7 mouse cellular contexts compared by ENCODE assay signal in the genomic region with DNA sequence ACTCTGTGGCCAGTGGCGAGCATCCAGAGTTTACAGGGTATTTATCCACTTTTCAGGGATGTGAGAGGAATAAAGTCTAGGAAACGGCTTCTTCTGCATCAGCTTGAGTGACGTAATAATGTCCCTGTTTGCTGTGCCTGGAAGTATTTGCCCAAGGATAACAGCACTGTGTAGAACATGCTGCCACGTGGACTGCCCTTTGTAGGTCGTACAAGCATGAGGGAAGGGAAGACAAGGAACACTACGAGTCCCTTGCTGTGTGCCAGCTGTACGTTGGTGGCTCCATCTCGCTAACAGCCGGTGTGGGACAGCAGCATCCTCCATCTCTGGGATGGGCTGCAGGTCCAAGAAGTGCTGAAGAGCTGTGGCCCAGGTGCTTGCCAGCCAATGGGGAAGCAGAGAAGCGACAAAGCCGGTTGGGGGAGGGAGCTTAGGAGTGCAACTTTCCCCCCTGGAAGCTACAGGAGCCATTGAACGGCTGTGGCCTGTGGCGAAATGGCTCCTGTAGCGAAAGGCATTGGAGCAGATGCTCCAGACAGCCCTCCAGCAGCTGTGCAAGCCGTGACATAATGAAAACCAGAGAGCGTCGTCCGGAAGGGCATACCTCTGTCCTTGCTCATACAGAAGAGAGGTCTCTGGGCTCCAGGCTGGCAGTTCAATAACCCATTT.
A peak's percentile ranks its signal among the peaks of the same experiment; 100 is the strongest.
DNase-seq lines count a peak whose midpoint lies in the region; ATAC-seq and TF ChIP-seq lines count a peak whose summit lies in the region.

No protein-coding gene starts in this region.

- peak overlapping the region; percentile 49 for H3K4me2 ChIP-seq in forebrain, embryonic 12.5 days
- H3K4me2 ChIP-seq in liver, embryonic 14.5 days (ENCODE audit: low read depth), result peak overlapping the region; percentile 40; the same call in 1 of the 2 replicates
- peak overlapping the region; percentile 46 for H3K4me2 ChIP-seq in stomach, embryonic 15.5 days

- no peaks in the 10 kb centered on the region for H3K27me3 ChIP-seq in ES-Bruce4 (ENCODE audit: control insufficient read depth, insufficient read depth, low read length, poor library complexity, severe bottlenecking)
- H3K27me3 ChIP-seq in forebrain, embryonic 12.5 days, result 0 out of 2 replicates have a peak, but pooled peaks cover 17% of the 10 kb centered on the region
- H3K27me3 ChIP-seq in liver, embryonic 14.5 days (ENCODE audit: control insufficient read depth, insufficient read depth, low read length), result no peaks in the 10 kb centered on the region
- no peaks in the 10 kb centered on the region for H3K27me3 ChIP-seq in stomach, embryonic 15.5 days (replicated peaks)

- H3K9me3 ChIP-seq in ES-Bruce4 (replicated peaks; ENCODE audit: control insufficient read depth, insufficient read depth, low read length, poor library complexity, severe bottlenecking), result no peaks in the 10 kb centered on the region
- H3K9me3 ChIP-seq in forebrain, embryonic 12.5 days, result no peaks in the 10 kb centered on the region
- H3K9me3 ChIP-seq in liver, embryonic 14.5 days (ENCODE audit: control insufficient read depth, low read length), result no peaks in the 10 kb centered on the region
- no peaks in the 10 kb centered on the region for H3K9me3 ChIP-seq in stomach, embryonic 15.5 days

- no peaks in the 10 kb centered on the region for H3K36me3 ChIP-seq in ES-Bruce4 (ENCODE audit: control insufficient read depth, insufficient read depth, low read length, poor library complexity, severe bottlenecking)
- H3K36me3 ChIP-seq in forebrain, embryonic 12.5 days (replicated peaks), result no peaks in the 10 kb centered on the region
- H3K36me3 ChIP-seq in liver, embryonic 14.5 days (replicated peaks; ENCODE audit: control insufficient read depth, insufficient read depth, low read depth), result no peaks in the 10 kb centered on the region
- no peaks in the 10 kb centered on the region for H3K36me3 ChIP-seq in stomach, embryonic 15.5 days

- peak; percentile 83 for DNase-seq in 3T3-L1 (ENCODE audit: low read depth, low spot score)
- no peak for DNase-seq in liver, embryonic 14.5 days (ENCODE audit: low read depth in 3 of 3, low spot score in 3 of 3)
- DNase-seq in thymus, postnatal 0 days (ENCODE audit: low spot score), result no peak
- DNase-seq in kidney, postnatal 36 days, result no peak

- H3K27ac ChIP-seq in ES-Bruce4 (ENCODE audit: insufficient read depth, low read length), result no peak overlapping the region; the same call in 1 of the 2 replicates
- H3K27ac ChIP-seq in forebrain, embryonic 12.5 days, result no peak overlapping the region
- no peak overlapping the region for H3K27ac ChIP-seq in liver, embryonic 14.5 days
- no peak overlapping the region for H3K27ac ChIP-seq in stomach, embryonic 15.5 days

- H3K4me3 ChIP-seq in ES-Bruce4 (ENCODE audit: low read depth, low read length), result no peak overlapping the region
- no peak overlapping the region; the same call in 1 of the 2 replicates for H3K4me3 ChIP-seq in forebrain, embryonic 12.5 days (replicated peaks)
- no peak overlapping the region for H3K4me3 ChIP-seq in liver, embryonic 14.5 days (ENCODE audit: insufficient read depth in 1 of 2, low read depth in 2 of 2, low read length in 2 of 2)
- H3K4me3 ChIP-seq in stomach, embryonic 15.5 days (replicated peaks), result 0 out of 2 replicates have a peak overlapping the region, but pooled peaks have one; percentile 13

- WGBS in forebrain, embryonic 12.5 days, result 50% methylated on average over 18 of the region's 18 CpGs
- WGBS in liver, embryonic 14.5 days (ENCODE audit: insufficient replicate concordance), result 58% methylated on average over 18 of the region's 18 CpGs
- 50% methylated on average over 18 of the region's 18 CpGs for WGBS in stomach, embryonic 15.5 days

- peaks cover 13% of the 10 kb centered on the region for H3K4me1 ChIP-seq in ES-Bruce4 (ENCODE audit: control insufficient read depth, insufficient read depth, low read length)
- H3K4me1 ChIP-seq in forebrain, embryonic 12.5 days, result peaks cover 9% of the 10 kb centered on the region; the same call in 1 of the 2 replicates
- H3K4me1 ChIP-seq in liver, embryonic 14.5 days (replicated peaks; ENCODE audit: control insufficient read depth in 2 of 2, insufficient read depth in 2 of 2, low read length in 1 of 2), result peaks cover 0 to 6% of the 10 kb centered on the region in 2 experiments; a peak in 2 of 4 replicates
- H3K4me1 ChIP-seq in stomach, embryonic 15.5 days, result peaks cover 13% of the 10 kb centered on the region; the same call in 1 of the 2 replicates

- 0 out of 2 replicates have a peak, but pooled peaks have one; percentile 56 for TF ChIP-seq EP300 in ES-Bruce4 (IDR thresholded peaks at IDR 0.05; ENCODE audit: insufficient read depth, low read depth, low read length)
- TF ChIP-seq EP300 in liver, embryonic 14.5 days (IDR thresholded peaks at IDR 0.05; ENCODE audit: low read depth), result no peak

- no peak for TF ChIP-seq CTCF in ES-Bruce4 (IDR thresholded peaks at IDR 0.05; ENCODE audit: low read depth, low read length)
- no peak for TF ChIP-seq CTCF in liver, embryonic 14.5 days (IDR thresholded peaks at IDR 0.05; ENCODE audit: low read depth)

- peak overlapping the region; percentile 7; the same call in 1 of the 2 replicates for H3K9ac ChIP-seq in ES-Bruce4 (ENCODE audit: low read depth, poor library complexity, severe bottlenecking)
- no peak overlapping the region for H3K9ac ChIP-seq in forebrain, embryonic 12.5 days
- no peak overlapping the region for H3K9ac ChIP-seq in liver, embryonic 14.5 days (replicated peaks)
- no peak overlapping the region for H3K9ac ChIP-seq in stomach, embryonic 15.5 days

- no peak for TF ChIP-seq POLR2A in ES-Bruce4 (IDR thresholded peaks at IDR 0.05; ENCODE audit: insufficient read depth, low read length)

- peak; percentile 59 for ATAC-seq in forebrain, embryonic 12.5 days (ENCODE audit: low FRiP score)
- ATAC-seq in liver, embryonic 14.5 days (ENCODE audit: insufficient read depth), result 0 out of 2 replicates have a peak, but pooled peaks have one; percentile 38
- ATAC-seq in stomach, embryonic 15.5 days (ENCODE audit: insufficient read depth, low FRiP score, low read depth), result peak; percentile 54; the same call in 1 of the 2 replicates
